Mouse (Mus musculus) kidney, adult 11 months (tissue): Measurements from ENCODE around the gene Crkl.
A peak's percentile ranks its signal among the peaks of the same experiment; 100 is the strongest.
"Not testable (repeated sequence)": the region's sequence is repeated elsewhere in the genome, so short reads cannot be mapped to it uniquely, and the experiment has no call there.

Experiments
- DNase-seq: peaks from one replicate; pipeline ENCODE4 v3.0.0; 2022

Gene Crkl

DNA sequence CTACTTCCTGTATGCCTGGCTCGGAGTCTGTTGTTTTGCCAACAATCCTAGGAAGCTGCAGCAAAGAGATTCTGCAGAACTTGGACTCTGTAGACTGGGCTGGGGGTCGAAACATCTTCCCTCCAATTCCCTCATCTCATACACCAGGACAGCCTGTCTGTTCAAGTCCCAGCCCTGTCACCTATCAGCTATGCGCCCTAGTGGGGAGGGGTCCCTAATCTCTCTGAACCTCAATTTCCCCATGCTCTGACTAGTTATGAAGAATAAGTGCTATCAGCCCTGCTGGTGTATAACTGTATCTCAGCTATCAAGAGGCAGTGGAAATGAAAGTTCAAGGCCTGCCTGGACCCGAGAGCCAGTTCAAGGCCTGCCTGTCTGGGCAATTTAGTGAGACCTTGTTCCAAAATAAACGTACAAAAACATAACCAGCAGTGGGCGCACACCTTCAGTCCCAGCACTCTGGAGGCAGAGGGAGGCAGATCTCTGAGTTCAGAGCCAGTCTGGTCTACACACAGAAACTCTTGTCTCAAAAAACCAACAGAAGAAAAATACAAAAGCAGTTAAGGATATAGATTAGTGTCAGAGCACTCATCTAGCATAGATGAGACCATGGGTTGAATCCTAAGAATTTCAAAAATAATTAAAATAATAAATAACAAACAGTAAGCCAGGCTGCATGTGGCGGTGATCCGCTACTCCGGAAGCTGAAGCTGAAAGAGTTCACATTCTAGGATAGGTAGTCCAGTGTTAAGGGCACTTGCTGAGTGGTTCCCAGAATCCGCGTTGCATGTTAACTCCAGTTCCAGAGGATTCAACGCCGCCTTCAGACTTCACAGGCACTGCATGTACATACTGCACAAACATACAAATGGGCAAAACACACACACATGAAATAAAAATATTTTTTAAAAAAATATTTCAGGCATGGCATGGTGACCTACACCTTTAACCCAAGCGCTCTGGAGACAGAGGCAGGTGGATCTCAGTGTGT lies 37.0 kb downstream of the Crkl start:
- no peak for DNase-seq

GRCm38 (mm10) chr16:17489469-17490111 lies 37.8 kb downstream of the Crkl start, which contains the start of gene Aifm3:
TSS of gene Aifm3 (plus strand) at chr16:17489611.
- DNase-seq: no peak

GRCm38 (mm10) chr16:17491154-17491553 lies 39.4 kb downstream of the Crkl start:
- DNase-seq: no peak

- DNase-seq: no peak
Measured at GRCm38 (mm10) chr16:17491896-17492561, 40.2 kb downstream of the Crkl start.

- DNase-seq: peak; percentile 33
Measured at GRCm38 (mm10) chr16:17496499-17497305, 44.9 kb downstream of the Crkl start.

DNA sequence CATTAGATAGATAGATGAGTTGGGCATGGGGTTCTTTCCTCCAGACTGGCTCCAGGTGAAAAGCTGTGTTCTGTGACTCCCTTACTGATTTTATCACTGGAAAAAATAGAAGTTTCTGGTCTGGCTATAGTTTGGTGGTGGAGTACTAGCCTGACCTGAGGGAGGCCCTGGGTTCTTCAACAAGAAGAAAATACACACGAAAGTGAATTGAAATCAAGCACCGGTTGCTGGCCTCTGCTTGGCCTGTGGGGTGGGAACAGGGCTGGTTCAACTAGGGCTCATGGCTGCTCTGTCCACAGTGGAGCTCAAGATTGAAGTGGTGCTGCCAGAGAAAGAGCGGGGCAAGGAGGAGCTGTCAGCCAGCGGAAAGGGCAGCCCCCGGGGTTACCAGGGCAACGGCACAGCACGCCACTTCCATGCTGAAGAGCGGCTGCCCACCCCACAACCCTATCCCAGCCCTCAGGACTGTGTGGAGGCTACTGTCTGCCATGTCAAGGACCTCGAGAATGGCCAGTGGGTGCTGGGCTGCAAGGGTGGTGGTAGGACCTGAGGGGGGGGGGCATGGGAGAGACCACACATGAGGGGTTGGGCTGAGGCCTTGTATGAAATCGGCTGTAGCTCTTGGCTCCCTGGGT lies 47.6 kb downstream of the Crkl start:
- DNase-seq: no peak

DNA sequence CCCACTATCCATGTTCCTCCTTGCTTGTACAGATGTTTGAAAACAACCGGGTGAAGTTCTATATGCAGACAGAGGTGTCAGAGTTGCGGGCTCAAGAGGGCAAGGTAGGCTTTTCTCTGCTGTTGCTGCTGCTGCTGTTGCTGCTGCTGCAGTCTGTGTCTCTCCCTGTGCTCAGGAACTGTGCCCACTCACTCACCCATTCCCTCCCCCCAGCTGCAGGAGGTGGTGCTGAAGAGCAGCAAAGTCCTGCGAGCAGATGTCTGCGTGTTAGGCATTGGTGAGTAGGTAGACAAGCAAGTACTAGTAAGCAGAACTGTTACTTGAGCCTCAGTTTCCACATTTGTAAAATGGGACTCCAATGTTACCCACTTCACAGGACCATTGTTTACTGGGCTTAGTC lies 50.9 kb downstream of the Crkl start:
- no peak for DNase-seq

DNA sequence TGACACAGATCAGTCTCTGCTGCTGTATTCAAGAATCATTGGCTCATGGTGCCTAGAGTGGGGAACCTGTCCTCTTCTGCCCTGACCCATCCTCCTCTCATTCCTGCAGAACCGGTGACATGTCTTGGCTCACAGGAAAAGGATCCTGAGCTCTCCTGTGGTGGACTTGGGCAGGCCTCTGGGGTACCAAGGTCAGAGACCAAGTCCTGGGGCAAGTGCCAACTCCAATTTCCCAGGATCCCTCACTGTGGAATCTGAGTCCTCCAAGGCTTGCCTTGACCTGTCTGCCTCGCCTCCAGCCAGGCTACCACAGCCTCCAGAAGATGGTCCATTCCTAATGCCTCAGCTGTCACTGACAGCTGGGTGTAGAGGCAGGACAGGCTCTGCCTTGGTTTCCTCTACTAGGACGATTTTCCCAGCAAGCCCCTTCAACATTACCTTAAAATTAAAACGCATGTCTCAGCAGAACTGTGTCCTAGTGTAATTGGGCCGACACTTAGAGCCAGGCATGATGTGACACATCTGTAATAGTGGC lies 55.3 kb downstream of the Crkl start:
- DNase-seq: peak; percentile 69

- not testable (repeated sequence) for DNase-seq
Measured at GRCm38 (mm10) chr16:17508031-17508430, 56.2 kb downstream of the Crkl start.

DNA sequence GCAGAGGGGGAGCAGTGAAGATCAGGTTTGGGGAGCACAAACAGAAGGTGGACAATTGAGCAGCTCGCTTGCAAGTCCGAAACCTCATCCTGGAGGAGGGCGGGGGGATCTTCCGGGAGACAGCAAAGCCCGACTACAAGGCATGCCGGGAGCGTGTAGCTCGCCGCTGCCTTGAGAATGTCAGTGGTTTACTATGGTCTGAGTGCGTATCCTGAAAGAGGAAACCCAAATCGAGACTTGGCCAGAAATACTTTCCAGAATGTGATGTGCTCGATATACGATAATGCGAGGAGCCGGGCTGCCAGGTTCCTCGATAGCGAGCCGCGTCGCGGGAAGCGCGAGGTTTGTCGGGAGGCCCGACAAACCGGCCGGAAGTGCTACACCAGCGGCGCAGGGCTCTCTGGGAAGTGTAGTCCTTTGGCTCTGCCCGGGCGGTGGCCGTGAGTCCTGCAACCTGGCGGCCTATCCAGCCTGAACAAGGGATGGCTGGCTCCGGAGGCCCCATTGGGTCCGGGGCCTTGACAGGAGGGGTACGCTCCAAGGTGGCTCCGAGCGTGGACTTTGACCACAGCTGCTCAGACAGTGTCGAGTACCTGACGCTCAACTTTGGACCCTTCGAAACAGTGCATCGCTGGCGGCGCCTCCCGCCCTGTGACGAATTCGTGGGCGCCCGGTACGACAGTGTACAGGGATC lies 56.9 kb downstream of the Crkl start, which contains the start of gene Lztr1:
Gene Lztr1 (plus strand): TSS at position 143 of the 694 bp plus-strand sequence.
- DNase-seq: peak; percentile 90

DNA sequence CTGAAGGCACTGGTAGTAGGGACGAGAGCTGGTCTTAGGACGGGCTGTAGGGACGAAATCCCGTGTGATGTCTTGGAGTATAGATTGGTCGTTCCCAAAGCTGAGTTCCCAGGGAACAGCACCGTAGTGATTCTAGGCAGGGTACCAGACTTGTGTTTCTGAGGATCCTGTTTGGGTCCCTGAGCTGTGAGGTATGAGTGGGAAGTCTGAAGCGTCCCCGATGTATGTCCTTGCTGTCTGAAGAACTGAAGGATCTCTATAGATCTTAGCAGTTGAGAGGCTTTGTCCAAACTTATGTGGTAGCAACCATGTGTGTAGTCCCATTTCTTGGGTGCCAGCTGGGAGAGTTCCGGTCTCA lies 57.4 kb downstream of the Crkl start:
- DNase-seq: no peak

DNA sequence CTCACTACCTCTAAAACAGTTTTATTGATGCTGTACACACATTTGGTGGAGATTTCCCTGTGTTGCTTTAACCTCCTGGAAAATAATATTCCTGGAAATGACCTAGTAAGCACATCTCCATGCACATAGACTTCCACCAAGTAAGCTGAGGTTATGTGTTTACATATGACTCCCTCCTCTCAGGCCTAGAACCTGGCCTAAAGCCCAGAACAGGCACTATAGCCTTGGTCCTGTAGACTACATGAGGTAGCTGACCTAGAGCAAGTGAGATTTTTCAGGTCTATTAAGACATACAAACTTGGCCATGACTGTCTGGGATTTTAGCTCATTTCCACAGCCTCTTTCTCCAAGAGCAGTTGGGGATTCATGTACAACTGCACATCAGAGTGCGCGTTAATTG lies 58.4 kb downstream of the Crkl start:
- no peak for DNase-seq

GRCm38 (mm10) chr16:17510686-17511085 lies 58.9 kb downstream of the Crkl start:
- peak; percentile 61 for DNase-seq

- DNase-seq: no peak
Measured at GRCm38 (mm10) chr16:17511431-17511830, 59.6 kb downstream of the Crkl start.

DNA sequence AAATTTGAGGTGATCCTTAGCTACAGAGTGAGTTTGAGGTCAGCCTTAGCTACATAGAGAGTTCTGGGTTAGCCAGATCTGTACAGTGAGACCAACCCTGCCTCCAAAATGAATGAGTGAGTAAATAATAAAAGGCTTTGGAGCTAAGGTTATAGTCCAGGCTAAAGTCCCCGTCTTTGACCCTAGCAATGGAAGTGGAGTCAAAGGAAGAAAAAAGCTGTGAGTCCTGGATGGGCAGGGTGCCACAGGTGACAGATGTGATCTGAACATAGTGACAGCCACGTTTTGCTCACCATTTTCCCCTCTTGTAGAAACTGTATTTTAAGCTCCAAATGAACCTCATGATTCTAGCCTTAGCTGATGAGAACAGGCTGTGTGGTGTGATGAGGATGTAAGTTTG lies 67.1 kb downstream of the Crkl start:
- no peak for DNase-seq

DNA sequence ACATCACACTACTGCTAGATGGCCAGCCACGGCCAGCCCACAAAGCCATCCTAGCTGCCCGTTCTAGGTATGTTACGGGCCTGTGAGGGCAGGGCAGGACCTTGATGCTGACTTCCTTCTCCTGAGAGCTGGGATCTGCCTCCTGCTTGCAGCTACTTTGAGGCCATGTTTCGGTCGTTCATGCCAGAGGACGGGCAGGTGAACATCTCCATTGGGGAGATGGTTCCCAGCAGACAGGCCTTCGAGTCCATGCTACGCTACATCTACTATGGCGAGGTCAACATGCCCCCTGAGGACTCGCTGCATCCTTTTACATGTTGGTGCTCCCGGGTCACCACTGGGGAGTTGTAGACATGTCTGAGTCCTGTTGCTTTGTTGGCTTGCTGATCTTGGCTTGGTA lies 72.4 kb downstream of the Crkl start:
- DNase-seq: no peak

- no peak for DNase-seq
Measured at GRCm38 (mm10) chr16:17525524-17525923, 73.7 kb downstream of the Crkl start.

GRCm38 (mm10) chr16:17526223-17526622 lies 74.4 kb downstream of the Crkl start:
- DNase-seq: peak; percentile 61

GRCm38 (mm10) chr16:17527606-17528005 lies 75.8 kb downstream of the Crkl start:
- no peak for DNase-seq

GRCm38 (mm10) chr16:17528276-17528675 lies 76.5 kb downstream of the Crkl start:
- no peak for DNase-seq

- DNase-seq: peak; percentile 23
Measured at GRCm38 (mm10) chr16:17529981-17530586, 78.3 kb downstream of the Crkl start.
